Mouse (Mus musculus) gastrocnemius, postnatal 36 days (tissue): ENCODE results near the gene Smarca4. TPM values are rescaled to one million over a fixed set of nuclear protein-coding genes. Genes with fewer than 3 reads are reported as not detected.

Experiments
- DNase-seq, 2 experiments: peaks; one replicate each; pipeline ENCODE4 v3.0.0; 2022
- intact Hi-C: fragments of 180-260 bp; cut with DNase I; formaldehyde crosslinking; loops from one replicate; pipeline ENCODE4 v1.15.1; 2025
- total RNA-seq, 2 experiments: library from RNA; stranded (reverse); gene quantifications; 2 replicates each; pipeline ENCODE4 v1.2.3; 2021

The Smarca4 gene
- total RNA-seq, 2 experiments from 2014 or later = 38.6 to 40.3 TPM

DNA sequence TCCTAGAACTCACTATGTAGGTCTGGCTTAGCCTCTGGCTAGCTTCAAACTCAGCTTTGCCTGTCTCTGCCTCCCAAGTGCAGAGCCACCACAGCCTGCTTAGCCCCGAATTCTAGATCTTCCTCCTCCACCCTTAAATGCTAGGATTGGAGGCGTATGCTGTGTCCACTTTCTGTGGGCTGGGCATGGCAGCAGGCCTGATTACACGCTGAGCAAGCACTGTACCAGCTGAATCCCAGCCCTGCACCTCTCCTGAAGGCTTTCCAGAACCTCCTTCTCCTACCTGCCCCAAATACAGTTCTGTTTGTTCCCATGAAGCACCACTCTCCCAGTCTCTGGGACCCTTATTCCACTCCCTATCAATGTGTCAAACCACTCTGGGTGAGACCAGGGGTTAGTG lies 93.4 kb downstream of the Smarca4 start:
- DNase-seq = no peak
- intact Hi-C loops = no loop called here

DNA sequence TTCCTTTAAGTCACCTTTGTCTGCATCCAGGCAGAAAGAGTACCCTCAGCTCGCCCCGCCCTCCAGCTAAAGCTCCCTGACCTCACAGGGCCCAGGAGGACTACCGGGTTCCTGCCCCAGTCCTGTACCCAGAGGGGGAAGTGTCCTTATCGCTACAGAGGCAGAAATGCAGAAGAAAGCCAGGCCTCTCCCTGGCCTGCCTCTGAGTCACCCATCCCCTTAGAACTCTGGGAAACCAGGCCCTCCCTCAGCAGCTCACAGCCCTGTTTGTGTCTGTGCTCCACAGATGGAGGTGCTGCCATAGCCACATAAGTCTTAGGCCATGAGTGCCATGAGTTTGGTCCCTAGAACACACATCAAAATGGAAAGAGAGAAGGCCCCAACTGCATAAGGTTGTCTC lies 99.3 kb downstream of the Smarca4 start:
- no peak for DNase-seq
- intact Hi-C loops = no loop called here

DNA sequence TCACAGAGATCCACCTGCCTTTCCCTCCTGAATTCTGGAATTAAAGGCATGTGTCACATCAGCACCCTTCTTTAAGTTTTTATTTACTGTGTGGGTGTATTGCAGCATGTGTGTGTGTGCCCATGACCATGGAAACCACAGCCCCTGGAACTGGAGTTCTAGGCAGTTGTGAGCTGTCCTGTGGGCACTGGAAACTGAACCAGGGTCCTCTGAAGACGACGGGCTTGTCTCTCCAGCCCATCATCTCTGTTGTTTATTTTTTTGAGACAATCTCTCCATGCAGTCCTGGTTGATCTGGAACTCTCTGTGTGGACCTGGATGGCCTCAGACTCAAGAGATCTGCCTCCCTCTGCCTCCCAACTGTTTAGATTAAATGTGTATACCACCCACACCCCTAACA lies 101.0 kb downstream of the Smarca4 start:
- intact Hi-C loops = no loop called here
- no peak for DNase-seq

DNA sequence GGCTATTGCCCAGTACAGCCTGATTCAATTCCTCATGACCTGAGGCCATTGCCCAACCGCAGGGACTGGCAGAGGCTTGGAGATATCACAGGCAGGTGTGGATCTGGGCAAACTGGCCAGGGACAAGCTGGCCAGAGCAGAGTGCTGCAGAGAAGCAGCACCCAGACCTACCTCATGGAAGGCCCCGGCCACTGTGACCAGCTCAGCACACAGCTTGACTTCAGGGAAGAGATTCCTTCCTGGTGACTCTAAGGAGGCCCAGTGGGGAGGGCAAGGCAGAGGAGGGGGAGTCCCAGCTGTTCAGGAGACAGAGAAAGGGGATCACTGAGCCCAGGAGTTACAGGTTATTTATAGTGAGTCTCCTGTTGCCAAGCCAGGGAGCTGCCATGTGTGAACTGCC lies 105.1 kb downstream of the Smarca4 start:
- intact Hi-C loops = no loop called here
- peak in 1 of 2 experiments; percentile 37 for DNase-seq

DNA sequence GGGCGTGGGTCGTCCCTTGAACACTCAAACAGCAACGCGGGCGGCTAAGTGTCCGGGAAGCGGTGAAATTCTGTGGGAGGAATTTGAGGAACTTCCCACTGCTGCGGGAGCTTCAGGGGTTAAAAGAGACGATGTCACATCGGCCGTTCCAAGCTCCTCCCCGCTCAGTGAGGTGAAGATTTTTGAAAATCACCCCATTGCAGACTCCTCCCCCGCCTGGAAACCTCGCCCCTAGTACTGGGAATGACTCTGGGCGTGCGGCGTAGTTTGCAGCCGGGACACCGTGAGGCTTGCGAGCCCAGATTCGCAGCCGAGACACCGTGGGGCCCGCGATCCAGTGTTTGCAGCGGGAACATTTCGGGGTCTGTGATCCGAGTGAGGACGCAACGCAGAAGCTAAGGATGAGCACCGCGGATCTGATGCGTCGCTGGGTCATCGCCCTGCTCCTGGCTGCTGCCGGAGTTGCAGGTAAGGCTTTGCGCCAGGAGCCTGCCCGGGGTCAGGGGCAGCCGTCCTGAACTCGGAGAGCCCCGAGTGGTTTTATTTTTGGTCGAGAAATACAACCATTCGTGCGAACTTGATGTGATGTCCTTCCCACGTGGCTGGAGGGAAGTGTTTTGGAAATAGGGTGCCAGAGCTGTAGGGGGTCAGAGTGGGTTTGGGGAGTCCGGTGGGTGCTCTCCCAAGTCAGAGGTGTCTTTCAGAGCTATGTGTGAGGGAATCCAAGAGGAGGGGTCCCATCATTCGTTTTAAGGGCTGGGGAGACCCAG lies 107.6 kb downstream of the Smarca4 start, which contains the start of gene Ldlr:
Gene Ldlr, plus strand, starts transcription at position 107 of the 770 bp plus-strand sequence.
- intact Hi-C loops = no loop called here

DNA sequence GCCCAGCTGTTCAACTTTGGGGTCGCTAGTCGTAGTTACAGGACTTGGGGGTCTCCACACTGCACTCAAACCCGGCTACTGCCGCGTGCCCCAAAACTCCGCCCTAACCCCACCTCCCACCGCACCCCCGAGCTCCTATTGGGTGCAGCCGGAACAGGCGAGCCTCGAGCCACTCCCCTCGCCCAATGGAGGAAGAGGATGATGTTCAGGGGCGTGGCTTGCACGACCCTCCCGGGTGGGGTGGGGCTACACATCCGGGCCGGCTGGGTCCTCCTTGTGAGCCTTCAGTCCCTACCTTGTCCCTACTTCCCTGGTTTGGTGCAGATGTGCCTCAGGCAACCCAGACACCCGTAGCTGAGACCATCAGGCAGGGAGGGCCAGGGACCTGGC lies 108.2 kb downstream of the Smarca4 start:
- intact Hi-C loops = no loop called here
- peak; percentile 80 to 89 for DNase-seq

More for the DNA sequence above, 107.6 kb downstream of the Smarca4 start, which contains the start of gene Ldlr:
- peak; percentile 76 to 79 for DNase-seq

DNA sequence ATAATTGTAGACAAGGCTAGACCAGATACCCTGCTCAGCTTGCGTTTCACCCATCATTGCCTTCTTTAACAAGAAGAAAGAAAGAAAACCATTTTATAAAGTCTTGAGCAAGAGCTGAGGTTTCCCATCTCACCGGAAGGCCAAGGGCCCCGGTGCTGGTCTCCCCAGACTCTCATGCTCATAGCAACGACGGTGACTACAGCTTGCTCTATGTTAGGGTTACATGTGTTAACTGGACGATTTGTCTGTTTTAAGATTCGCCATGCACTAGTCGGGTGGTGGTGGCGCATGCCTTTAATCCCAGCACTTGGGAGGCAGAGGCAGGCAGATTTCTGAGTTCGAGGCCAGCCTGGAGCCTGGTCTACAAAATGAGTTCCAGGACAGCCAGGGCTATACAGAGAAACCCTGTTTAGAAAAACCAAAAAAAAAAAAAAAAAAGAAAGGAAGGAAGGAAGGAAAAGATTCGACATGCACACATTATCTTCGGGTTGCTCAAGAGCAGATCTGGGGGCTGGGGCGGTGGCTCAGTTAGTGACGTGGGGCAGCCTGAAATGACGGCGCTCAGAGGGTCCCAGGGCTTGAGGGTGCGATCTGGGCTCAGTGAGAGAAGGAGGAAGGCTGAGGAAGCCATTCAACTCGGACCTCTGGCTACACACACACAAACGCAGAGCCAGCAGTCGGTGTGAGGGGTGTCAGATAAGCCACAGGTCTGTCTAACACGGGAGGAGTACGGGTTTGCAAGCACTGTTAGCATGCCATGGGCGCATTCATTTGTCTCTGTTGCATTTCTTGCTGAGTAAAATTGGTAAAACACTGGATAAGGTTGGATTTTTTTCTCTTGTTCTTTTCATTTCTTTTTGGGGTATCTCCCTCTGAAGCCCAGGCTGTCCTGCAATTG lies 109.5 kb downstream of the Smarca4 start:
- DNase-seq = no peak
- intact Hi-C loops = no loop called here

DNA sequence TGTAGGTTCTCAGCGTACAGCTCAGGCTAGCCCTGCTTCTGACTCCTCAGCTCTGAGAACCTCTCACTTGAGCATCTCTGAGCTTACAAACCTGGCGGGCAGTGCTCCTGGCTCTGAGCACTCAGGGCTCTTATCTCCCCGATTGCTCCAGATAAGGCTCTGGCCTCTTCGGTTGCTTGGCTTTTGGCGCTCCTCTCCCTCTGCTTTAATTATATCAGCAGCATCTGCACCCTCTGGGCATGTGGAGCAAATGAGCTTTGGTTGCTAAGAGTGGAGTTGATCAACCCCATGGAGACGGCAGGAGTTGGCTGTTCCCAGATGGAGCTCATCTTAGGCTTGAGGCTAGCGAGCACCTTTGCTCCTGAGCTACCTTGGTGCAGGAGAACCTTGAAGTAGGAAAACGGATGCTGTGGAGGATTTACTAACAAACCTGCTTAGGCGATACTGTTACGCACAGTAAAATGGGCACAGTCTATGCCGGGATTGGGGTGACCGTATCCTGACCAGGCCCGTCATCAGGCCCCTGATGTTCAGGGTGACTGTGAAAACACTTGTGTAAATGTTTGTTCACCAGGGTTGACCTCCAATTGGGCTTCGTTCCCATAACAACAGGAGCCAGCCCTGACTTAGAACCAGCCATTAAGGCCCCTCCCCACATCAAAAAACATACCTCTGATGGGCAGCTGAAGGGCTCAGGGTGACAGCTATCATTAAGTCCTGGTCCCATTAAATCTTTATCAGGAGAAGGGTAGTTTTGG lies 110.4 kb downstream of the Smarca4 start:
- intact Hi-C loops = no loop called here
- DNase-seq = no peak

DNA sequence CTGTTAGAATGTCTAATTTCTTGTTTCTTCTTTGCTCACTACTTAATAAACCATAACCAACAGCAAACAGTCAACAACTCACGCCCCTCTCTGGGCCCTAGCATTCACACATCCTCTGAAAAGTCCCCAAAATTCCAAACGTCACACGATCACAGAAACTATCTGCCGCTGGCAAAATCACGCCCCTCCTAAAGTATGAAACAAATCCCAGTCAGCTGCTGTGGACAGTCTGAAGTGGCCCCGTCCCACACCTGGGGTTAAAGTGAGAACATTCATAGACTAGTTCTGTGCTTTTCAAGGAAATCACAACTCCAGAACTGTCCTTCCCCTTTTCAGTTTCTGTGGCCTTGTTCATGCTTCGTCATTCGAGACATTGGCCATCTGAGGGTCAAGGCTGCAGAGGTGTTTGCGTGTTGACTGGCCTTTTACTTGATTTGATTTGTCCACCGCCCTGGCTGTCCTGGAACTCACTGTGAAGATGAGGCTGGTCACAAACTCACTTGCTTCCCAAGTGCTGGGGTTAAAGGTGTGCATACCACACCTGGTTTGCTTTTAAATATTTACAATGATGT lies 112.4 kb downstream of the Smarca4 start:
- no peak for DNase-seq
- intact Hi-C loops = no loop called here

DNA sequence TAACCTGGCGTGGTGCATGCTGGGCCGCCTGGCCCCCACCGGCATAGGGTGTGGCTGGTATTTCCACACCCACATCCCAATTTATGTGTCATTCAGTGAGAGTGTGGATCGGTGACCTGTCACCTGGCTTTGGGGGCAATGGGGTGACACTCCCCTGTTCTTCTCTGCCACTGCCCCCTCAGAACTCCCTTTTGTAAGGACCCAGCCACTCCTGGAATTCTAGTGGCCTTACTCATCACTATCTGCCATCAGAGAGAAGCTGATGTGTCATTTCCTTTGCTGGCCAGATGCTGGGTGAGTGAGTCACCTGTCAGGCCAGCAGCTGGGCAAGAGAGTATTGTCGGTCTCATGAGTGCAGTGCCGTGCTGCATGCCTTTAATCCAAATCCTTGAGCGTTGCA lies 113.3 kb downstream of the Smarca4 start:
- intact Hi-C loops = no loop called here
- no peak for DNase-seq

DNA sequence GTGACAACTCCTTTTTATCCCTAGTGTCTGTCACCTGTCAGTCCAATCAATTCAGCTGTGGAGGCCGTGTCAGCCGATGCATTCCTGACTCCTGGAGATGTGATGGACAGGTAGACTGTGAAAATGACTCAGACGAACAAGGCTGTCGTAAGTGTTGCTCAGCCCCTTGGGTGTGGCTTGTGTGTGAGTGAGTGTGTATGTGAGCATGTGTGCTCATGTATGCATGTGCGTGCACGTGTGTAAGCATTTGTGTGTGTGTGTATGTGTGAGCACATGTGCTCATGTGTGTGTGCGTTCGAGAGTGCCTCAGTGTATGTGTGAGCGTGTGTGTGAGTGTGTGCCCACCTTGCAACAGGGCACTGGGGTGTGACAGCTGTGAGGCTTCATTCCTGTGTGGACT lies 116.3 kb downstream of the Smarca4 start:
- intact Hi-C loops = no loop called here
- no peak for DNase-seq

DNA sequence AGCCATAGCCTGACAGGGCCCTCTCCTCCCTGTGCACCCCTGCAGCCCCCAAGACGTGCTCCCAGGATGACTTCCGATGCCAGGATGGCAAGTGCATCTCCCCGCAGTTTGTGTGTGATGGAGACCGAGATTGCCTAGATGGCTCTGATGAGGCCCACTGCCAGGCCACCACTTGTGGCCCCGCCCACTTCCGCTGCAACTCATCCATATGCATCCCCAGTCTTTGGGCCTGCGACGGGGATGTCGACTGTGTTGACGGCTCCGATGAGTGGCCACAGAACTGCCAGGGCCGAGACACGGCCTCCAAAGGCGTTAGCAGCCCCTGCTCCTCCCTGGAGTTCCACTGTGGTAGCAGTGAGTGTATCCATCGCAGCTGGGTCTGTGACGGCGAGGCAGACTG lies 117.5 kb downstream of the Smarca4 start:
- intact Hi-C loops = no loop called here
- DNase-seq = no peak

DNA sequence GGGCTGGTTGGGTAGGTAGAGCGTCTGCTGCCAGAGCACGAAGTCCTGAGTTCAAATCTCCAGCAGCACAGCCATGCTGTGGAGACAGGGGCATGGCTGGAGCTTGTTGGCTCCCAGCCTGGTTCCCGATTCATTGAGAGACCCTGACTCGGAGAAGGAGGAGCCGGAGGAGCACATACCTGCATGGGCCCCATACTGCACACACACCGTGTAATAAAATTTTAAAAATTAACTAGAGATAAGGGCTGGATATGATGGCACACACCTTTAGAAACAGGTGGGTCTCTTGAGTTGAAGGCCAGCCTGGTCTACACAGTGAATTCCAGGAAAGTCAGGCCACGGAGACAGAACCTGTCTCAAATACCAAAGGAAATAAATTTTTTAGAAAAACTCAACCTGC lies 118.0 kb downstream of the Smarca4 start:
- intact Hi-C loops = no loop called here

DNA sequence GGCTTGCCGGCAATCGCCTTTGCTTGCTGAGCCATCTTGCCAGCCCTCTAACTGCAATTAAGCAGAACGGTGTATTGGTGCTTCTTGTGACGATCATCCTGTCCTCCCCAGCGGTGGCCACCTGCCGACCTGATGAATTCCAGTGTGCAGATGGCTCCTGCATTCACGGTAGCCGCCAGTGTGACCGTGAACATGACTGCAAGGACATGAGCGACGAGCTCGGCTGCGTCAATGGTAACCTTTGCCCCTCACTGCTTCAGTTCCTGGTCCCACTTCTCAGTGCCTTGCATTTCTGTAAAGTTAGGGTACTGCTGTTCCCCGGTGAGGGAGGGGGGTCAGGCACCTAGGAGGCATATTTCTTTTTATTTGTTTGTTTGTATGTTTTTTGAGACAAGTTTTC lies 119.2 kb downstream of the Smarca4 start:
- DNase-seq = no peak
- intact Hi-C loops = no loop called here

More for the DNA sequence above, 118.0 kb downstream of the Smarca4 start:
- DNase-seq = no peak

DNA sequence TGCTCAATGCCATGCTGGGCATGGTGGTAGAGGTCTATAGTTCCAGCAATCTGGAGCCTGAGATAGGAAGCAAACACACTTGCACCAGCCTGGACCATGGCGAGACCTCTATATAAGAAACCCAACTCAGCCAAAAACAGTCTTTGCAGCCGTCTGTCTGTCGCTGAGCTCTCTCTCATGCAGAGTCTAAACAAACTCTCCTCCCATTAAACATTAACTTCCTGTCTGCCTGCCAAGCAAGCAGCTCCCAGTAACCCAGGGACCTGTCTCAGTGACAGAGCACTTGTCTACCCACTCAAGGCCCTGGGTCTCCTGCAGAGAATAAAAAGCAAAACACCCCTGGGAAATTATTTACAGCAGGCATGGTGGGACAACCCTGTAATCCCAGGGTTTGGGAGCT lies 120.6 kb downstream of the Smarca4 start:
- no peak for DNase-seq

DNA sequence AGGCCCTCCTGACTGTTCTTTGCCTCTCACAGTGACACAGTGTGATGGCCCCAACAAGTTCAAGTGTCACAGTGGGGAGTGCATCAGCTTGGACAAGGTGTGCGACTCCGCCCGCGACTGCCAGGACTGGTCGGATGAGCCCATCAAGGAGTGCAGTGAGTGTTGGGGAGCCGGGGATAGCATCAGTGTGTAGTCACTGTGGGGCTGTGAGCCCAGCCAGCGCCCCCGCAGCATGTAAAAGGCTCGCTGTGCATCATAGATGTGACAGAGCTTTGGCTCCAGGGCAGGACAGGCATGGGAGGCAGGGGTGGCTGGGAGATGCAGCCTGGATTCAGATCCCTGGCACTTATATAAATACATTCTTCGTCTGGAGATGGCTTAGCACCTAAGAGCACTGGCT lies 121.2 kb downstream of the Smarca4 start:
- no peak for DNase-seq
- intact Hi-C loops = no loop called here

More for the DNA sequence above, 120.6 kb downstream of the Smarca4 start:
- intact Hi-C loops = no loop called here

DNA sequence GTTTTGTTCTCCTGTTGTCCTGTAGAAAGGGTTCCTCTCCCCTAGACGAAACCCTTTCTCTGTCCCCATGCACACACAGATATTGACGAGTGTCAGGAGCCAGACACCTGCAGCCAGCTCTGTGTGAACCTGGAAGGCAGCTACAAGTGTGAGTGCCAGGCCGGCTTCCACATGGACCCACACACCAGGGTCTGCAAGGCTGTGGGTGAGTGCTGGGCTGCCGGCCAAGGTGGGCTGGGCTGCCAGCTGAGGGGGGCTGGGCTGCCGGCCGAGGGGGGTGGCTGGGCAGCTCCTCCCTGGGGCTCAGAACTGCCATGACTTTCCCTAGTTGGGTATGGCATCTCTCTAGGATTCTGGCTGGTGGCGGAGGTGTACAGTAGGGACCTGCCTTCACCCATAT lies 122.8 kb downstream of the Smarca4 start:
- intact Hi-C loops = no loop called here
- DNase-seq = no peak

DNA sequence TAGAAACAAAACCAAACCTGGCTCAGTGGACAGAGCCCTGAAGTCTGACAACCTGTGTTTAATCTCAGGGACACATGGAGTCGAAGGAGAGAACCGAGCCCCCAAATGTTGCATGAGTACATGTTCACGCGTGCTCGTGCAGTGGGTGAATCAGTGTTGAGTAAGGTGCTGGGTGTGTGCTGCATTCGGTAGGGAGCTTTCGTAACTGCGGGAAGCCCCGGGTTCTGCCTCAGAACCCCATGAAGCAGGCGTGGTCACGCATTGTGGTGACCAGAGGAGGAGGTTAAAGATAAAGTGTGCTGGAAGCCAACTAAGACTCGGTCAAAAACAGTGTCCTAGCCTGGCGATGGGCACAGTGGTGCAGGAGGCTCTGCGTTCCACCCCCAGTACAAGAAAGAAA lies 124.5 kb downstream of the Smarca4 start:
- no peak for DNase-seq
- intact Hi-C loops = no loop called here

DNA sequence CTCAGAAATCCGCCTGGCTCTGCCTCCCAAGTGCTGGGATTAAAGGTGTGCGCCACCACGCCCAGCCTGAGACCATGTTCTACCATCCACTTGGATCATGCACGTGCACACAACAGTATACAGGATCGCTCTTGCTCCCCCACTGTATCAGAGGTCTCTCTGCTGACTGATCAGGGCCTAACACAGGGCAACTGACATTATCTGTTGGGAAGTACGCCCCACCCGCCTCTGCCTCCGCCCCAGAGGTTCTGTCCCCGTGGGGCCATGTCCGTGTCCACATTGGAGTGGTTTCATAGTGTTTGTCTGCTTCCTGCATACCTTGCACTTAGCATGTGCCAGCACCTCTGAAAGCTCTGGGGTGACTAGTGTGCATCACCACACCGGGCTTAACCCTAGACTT lies 125.5 kb downstream of the Smarca4 start:
- intact Hi-C loops = no loop called here
- DNase-seq = no peak

DNA sequence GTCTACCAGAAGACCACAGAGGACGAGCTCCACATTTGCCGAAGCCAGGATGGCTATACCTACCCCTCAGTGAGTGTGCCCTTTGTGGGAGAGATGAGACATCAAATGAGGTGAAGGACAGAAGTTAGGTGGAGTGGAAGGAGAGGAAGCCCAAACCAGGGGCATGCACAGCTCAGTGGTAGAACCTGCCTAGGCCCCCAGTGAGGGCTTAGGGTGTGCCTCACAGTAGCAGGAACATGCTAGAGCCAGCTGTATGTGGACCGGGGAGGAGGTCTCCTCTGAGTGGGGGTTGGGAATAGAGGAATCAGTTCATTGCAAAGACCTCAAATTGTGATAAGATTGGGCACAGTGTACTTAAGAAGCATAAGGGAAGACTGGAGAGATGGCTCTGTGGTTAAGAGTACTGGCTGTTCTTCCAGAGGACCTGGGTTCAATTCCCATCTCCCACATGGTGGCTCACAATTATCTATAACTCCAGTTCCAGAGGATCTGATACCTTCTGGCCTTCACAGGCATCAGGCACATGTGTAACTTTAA lies 131.3 kb downstream of the Smarca4 start:
- intact Hi-C loops = no loop called here
- DNase-seq = no peak
